Mouse (Mus musculus) megakaryocyte, adult 5-6 weeks (primary cell): ENCODE results near the gene Mapk1. TPM values are rescaled to one million over a fixed set of nuclear protein-coding genes. Genes with fewer than 3 reads are reported as not detected.

Source experiments
- ATAC-seq: 2 replicates; pipeline ENCODE4 v1.8.0; 2016; ENCODE audit warnings: mild to moderate bottlenecking, inconsistent platforms; ENCODE audit not compliant: poor library complexity, severe bottlenecking
- total RNA-seq, 2 experiments: library from RNA; stranded (forward) in 1 of 2; stranded (reverse) in 1 of 2; fragments of 153-499, 151-499 nt in 1 of 2; fragments of 221-1000, 200-1000 nt in 1 of 2; gene quantifications; 2 replicates each; pipeline versions ENCODE4 v1.2.3 to v1.2.4; 2015 to 2017

The Mapk1 gene
- total RNA-seq, 2 experiments from 2014 or later = 109 to 114 TPM

DNA sequence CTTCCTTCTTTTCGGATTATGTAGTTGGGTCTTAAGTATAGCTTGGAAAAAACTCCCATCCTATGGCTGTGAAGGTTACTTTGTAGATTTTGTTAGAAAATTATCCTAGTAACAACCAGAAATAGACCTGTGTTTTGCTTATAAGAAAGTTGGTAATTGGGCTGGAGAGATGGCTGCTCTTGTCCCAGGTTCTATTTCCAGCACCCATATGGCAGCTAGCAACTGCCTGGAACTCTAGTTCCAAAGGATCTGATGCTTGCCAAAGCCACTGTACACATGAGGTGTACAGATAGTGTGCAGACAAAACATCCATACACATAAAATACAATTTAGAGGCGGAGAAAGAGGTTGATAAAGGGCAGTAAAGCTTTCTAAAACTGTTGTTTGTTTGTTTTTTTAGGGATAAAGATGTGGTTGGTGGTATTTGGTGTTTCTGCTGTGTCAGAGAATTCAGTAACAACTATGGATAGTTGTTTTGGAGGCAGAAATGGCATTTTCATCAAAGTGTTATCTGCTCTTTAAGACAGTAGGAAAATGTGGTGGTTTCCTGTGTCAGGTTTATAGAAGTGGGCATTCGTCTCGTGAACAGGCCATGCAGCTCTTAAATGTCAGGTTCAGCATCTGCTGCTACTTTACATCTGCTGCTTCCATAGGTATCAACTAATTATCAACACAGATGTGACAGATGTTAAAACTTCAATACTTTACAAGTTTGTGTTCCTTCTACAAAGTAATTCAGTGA is 32.1 kb downstream of the Mapk1 start:
- ATAC-seq = no peak

DNA sequence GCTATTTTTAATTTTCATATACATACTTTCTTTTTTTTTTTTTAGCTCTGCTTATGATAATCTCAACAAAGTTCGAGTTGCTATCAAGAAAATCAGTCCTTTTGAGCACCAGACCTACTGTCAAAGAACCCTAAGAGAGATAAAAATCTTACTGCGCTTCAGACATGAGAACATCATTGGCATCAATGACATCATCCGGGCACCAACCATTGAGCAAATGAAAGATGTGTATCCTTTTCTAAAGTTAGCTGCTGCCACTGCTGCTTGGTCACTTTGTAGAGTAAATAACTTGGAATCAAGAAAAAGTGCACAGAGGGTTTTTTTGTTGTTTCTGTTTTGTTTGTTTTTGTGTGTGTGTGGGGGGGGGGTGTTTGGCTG is 32.7 kb downstream of the Mapk1 start:
- ATAC-seq = no peak

DNA sequence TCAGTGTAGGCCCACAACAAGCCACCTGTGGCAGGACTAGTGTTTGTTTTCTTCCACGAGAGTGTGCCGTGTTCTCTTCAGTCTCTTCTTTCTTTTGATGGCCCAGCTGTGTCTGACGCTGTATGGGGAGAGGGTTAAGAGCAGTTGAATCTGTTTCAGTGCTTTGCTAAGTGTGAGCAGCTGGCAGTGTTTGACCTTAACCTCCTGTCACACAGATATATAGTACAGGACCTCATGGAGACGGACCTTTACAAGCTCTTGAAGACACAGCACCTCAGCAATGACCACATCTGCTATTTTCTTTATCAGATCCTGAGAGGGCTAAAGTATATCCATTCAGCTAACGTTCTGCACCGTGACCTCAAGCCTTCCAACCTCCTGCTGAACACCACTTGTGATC is 34.9 kb downstream of the Mapk1 start:
- no peak for ATAC-seq

DNA sequence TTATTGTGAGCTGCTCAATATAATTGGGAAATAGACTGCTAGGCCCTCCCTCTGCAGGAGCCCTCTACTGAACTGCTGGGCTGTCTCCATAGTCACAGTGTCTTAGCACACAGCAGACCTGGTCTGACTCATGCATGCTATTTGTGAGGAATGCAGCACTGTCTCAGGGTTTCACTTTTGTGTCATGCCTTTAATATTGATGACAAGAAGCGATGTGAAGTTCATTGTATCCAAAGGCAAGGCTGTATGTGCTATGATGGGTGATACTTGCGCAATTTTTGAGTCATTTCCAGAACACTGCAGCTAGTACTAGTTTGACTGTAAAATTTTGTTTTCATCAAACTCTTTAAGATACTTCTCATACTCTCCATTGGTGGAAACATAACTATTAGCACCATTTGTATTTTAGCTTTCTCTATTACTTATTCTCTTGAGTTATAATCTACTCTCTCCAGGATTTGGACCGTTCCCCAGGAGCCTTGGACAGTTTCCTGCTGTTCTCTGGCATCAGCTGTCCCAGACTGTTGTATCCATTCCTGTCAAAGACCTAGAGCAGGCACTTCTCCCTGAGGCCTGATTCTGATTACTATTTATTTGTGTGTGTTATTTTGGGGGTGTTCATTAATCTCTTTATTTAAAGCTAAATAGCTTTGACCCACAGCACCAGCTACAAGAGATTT is 41.4 kb downstream of the Mapk1 start:
- no peak for ATAC-seq

DNA sequence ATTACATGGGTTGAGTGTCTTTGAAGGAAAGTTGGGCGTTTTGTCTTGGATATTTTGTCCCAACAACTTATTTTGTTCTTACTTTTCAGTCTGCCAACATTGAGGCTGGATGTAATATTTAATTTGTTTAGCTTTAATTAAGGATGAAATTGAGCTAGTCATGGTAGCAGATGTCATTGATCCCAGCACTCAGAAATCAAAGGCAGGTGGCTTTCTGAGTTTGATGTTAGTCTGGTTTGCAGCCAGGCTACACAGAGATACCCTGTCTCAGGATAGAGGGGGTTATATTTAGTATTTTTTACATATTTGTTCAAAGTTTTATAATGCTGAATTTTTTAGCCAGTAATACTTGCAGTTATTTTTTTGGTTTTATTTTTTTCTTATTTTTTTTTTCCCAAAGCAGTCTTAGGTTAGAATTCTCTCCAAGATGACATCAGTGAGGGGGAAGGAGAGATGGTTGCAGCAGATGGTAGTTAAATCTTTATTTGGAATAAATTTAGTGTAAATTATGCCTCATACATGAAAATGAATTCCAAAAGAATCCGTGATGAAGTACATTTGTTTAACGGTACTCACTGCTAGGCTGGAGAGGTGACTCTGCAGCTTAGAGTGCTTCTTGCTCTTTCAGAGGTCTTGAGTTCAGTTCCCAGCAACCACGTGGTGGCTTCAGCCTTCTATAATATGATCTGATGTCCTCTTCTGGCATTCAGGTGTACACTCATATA is 47.0 kb downstream of the Mapk1 start:
- ATAC-seq = no peak

- ATAC-seq = no peak
Measured at GRCm38 (mm10) chr16:17033754-17034153, 50.6 kb downstream of the Mapk1 start.

DNA sequence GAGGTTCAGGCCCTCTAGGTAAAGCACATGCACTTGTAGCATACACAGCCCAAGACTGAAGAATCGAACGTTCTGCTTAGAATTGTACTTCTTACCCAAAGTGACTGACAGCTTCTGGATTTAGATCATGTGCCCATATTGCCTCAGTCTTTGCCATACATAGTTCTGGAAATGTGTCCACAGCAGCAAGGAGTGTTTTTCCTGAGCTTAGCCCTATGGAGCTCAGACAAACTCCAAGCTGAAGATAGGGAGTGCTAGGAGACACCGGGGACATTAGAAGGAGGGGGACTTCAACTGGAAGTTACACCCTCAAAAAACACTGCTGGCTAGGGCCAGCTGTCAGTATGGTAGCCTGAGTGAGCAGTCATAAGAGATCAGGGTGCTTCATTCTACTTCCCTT is 57.5 kb downstream of the Mapk1 start:
- no peak for ATAC-seq

DNA sequence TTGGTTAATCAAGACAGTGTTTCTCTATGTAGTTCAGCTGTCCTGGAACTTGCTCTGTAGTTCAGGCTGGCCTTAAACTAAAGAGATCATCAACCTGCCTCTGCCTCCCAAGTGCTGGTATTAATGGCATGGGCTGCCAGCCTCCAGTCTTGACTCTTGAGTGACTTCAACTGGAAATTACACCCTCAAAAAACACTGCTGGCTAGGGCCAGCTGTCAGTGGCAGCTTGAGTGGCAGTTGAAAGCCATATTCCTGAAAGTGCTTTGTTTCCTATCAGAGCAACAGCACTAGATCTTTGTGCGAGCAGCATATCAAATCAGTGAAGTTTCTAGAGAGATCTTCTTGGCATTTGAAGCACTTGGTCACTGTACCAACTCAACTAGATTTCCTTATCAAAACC is 58.2 kb downstream of the Mapk1 start:
- ATAC-seq = no peak

GRCm38 (mm10) chr16:17044320-17044719 is 61.1 kb downstream of the Mapk1 start:
- no peak for ATAC-seq

DNA sequence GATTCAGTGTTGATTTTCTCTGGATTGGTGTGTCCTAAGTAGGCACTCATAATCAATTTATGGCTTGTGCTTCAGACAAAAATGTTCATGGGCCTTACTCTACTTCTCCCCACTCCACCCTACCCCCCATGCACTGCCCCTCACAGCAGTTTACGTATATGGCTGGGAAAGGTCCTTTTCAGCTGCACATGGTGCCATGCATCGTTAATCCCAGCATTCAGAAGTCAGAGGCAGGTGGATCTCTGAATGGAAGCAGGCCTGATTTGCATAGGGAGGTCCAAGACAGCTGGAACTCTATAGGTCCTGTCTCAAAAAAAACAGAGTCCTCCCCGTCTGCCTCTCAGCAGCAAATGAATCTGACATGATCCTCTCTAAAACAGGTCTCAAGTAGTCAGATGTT is 62.1 kb downstream of the Mapk1 start:
- no peak for ATAC-seq

- no peak for ATAC-seq
Measured at GRCm38 (mm10) chr16:17049886-17050285, 66.7 kb downstream of the Mapk1 start.

DNA sequence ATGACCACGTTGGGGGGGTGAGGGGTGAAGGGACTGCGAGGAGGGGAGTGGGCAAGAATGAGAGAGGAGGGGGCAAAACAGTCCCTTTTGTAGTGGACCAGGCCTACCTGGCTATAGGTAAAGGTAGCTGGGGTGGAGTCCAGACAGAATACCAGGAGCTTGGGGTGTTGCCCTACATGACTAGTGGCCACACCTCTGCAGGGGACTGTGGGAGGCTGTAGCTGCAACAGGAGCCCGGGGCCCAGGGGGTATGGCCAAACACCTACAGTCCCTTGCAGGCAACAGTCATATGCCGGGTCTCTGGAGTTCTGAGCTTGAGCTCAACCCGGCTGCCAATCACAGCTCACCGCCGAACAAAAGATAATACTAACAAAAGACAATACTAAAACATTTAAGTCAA is 68.9 kb downstream of the Mapk1 start:
- no peak for ATAC-seq

DNA sequence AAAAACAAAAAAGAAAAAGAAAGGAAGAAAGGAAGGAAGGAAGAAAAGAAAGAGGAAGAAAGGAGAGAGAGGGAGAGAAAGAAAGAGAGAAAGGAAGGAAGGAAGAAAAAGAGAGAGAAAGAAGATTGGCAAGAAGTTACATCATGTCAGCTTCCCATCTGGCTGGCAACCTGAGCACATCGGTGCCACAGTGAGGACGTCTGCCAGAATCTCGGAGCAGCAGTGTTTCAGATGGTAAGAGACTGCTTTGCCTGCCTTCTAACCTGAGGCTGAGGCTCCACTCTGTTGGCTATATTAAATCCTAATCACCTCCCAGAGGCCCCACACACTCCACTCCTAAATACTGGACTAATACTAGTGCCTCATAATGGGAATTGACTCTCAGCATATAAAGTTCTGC is 70.7 kb downstream of the Mapk1 start:
- ATAC-seq = no peak

GRCm38 (mm10) chr16:17055584-17055983 is 72.4 kb downstream of the Mapk1 start:
- ATAC-seq = no peak

DNA sequence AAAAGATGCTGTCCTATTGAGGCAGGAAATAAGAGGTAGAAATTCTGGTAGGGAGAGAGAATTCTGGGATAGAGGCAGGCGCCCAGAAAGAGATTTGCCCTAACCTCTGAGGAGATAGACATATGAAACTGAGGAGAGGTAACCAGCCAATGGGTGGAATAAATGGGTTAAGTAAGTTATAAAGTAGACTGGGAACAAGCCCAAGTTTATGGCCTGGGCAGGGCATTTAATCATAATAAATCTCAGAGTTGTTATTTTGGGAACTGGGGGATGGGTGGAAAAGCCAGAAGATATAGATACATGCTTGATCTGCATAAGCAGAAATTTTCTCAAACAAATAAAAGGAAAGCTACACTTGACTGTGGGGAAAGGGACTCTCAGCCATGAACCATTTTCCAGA is 79.2 kb downstream of the Mapk1 start:
- no peak for ATAC-seq

DNA sequence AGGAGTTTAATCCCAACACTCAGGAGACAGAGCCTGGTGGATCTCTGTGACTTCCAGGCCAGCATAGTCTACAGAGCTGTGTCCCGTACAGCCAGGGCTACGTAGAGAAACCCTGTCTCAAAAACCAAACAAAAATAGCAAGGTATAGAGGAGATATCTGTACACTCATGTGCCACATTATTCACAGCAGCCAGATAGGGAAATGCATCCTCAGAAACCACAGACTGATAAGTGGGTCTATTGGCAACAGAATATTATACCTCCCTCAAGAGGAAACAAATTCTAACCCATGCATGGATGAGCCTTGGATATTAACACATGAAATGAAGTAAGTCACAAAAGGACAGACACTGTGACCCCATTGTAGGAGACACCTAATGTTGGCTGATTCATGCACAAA is 84.4 kb downstream of the Mapk1 start:
- ATAC-seq = no peak

DNA sequence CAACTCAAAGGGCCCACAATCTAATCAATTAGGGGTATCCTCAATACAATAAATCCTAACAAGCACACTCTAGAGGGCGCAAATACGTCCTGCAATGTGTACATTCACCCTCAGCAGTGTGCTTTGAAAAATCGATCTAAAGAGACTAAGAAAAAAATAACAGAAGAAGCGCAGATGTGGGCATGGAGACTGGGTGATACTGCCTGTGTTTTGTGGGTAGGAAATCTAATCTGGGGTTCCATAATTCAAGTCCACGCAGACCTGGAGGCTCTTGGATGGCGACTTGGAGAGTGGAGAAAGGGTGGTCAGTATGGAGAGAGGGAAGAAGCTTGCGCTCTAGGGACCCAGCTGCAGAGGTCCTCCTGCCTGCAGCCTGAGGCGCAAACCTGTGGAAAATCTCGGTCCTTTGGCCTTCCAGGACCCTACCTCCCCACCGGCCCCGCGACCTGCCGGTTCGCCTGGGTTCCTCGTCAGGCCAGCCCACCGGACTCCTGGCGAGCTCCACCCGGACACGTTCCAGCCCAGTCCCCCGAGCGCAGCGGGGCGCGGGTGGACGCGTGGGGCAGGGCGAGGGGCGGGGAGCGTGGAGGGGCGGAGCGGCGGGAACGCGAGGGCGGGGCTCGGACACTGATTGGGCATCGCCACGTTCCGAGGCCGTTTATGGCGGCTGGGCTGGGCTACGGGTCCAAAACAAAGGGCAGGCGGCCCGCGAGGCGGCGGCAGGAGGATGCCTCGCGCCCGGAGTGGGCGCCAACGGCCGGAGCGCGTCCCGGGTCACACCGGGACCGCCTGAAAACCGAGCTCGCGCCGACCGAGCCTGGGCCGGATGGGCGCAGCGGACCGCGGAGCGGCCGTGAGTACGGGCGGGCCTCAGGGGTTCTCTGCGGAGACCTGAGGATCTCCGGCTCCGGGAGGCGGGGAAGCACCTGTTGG is 86.6 kb downstream of the Mapk1 start, which contains the start of gene Ypel1:
Gene Ypel1 (plus strand): TSS at position 186 of the 933 bp plus-strand sequence.
- peak; percentile 97 for ATAC-seq

DNA sequence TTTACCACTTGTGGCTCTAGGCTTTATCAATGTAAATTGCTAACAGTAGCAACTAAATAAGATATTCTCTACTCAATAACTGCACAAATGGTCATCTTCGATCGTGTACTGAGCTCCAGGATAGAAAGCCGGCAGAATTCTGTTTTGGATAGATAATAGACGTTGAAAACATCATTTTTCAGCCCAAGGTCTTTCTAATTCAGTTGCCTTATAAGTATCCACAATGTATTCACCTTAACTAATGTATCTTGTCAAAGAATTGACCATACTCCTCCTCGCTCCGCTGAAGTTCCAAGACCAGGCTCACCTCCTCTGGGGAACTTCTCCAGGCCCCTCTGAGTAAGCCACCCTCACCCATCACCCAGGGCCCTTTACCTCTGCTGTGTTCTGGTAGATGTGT is 87.5 kb downstream of the Mapk1 start:
- ATAC-seq = no peak

GRCm38 (mm10) chr16:17073000-17073399 is 89.8 kb downstream of the Mapk1 start:
- ATAC-seq = no peak

DNA sequence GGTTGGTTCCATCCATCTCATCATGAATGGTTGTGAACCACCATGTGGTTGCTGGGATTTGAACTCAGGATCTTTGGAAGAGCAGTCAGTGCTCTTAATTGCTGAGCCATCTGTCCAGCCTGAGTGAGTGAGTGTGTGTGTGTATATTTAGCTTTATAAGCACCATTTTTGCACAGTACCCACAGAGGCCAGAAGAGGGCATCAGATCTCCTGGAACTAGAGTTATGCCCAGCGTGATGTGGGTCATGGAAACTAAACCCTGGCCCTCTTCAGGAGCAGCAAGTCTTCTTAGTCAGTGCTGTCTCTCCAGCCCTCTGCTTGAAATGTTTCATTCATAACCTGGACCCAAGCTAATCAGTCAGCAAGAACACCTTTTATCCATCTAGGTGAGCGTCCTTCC is 93.1 kb downstream of the Mapk1 start:
- no peak for ATAC-seq

DNA sequence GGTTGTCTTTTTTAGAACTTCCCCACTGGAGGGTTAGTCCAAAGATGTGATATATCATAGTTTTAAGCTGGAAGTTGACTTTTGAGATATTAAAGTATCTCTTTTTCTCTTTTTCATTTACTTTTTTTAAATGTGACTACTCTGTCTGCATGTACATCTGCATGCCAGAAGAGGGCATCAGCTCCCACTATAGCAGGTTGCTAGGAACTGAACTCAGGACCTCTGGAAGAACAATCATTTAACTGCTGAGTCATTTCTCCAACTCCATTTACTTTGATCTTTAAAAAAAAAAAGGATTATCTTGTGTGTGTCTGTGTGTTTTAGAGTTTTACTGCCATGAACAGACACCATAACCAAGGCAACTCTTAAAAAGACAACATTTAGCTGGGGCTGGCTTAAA is 93.7 kb downstream of the Mapk1 start:
- ATAC-seq = no peak
